Mouse (Mus musculus) CD4-positive, CD25-positive, alpha-beta regulatory T cell (primary cell): ENCODE results near the gene Ngf. TPM values are rescaled to one million over a fixed set of nuclear protein-coding genes. Genes with fewer than 3 reads are reported as not detected.

Experiments
- polyA plus RNA-seq: library from polyadenylated mRNA; unstranded; fragments of 100-300 nt; shearing (Covaris generic); gene quantifications from one replicate; pipeline ENCODE4 v1.2.1, GENCODE M21; 2017

Gene Ngf
- not detected for polyA plus RNA-seq

GRCm38 (mm10) chr3:102469713-102470448, at the start of gene Ngf:
Ngf (plus strand) TSS chr3:102469919.

